Mouse (Mus musculus): ENCODE data around the gene Arhgef6. TPM values are rescaled to one million over a fixed set of nuclear protein-coding genes. Genes with fewer than 3 reads are reported as not detected.

Gene Arhgef6
- polyA plus RNA-seq, 1 experiment from 2014 or later = 7.1 TPM

GRCm38 (mm10) chrX:57339220-57339619 is 691 bp upstream of the Arhgef6 start:
- no peak overlapping the region for H3K9ac ChIP-seq (ENCODE audit: low read length)
- no peak overlapping the region for H3K4me2 ChIP-seq (ENCODE audit: low read length)
- no peaks in the 10 kb centered on the region for H3K9me3 ChIP-seq (replicated peaks; ENCODE audit: control insufficient read depth, low read length)
- ATAC-seq (no peak), DNase-seq (ENCODE audit: low spot score) (no peak)
- H3K4me1 ChIP-seq (ENCODE audit: control insufficient read depth, insufficient read depth, low read length) = no peaks in the 10 kb centered on the region
- WGBS = 77% methylated on average over 4 of the region's 4 CpGs
- no peaks in the 10 kb centered on the region for H3K27me3 ChIP-seq (replicated peaks; ENCODE audit: control insufficient read depth, insufficient read depth, low read length)
- no peaks in the 10 kb centered on the region for H3K36me3 ChIP-seq (ENCODE audit: control insufficient read depth, insufficient read depth, low read length)
- no peak overlapping the region for H3K4me3 ChIP-seq (ENCODE audit: low read depth, low read length)
- no peak overlapping the region for H3K27ac ChIP-seq (ENCODE audit: low read depth, low read length)

DNA sequence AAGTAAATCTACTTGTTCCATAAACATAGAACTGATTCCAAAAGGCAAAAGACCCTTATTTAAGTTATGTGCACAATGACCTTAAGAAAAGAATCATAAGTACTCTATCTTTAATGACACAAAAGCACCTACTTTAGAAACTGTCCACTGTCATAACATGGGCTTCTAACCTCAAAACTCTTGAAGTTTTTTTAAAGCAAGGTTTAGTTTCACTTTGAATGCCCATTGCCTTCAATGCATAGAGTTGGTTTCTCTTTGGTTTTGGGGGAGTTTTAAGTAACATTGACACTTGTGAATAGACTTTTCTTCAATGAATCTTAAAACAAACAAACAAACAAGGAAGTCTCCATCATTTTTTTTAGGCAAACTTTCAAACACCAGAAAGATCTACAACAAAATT is 947 bp downstream of the Arhgef6 start:
- H3K27ac ChIP-seq (ENCODE audit: low read depth, low read length) = no peak overlapping the region
- ATAC-seq = no peak

GRCm38 (mm10) chrX:57336958-57337357 is 1.6 kb downstream of the Arhgef6 start:
- Histone ChIP-seq H3K27me3 (replicated peaks; ENCODE audit: control insufficient read depth, insufficient read depth, low read length) (no peaks in the 10 kb centered on the region), H3K9me3 (replicated peaks; ENCODE audit: control insufficient read depth, low read length) (no peaks in the 10 kb centered on the region), H3K4me2 (ENCODE audit: low read length) (no peak overlapping the region), H3K9ac (ENCODE audit: low read length) (no peak overlapping the region), H3K4me1 (ENCODE audit: control insufficient read depth, insufficient read depth, low read length) (no peaks in the 10 kb centered on the region), H3K36me3 (ENCODE audit: control insufficient read depth, insufficient read depth, low read length) (no peaks in the 10 kb centered on the region), H3K27ac (ENCODE audit: low read depth, low read length) (no peak overlapping the region), H3K4me3 (ENCODE audit: low read depth, low read length) (no peak overlapping the region)
- WGBS = 90% methylated on average over 9 of the region's 9 CpGs
- no peak for ATAC-seq
- no peak for DNase-seq (ENCODE audit: low spot score)

More for the DNA sequence above, 947 bp downstream of the Arhgef6 start:
- Histone ChIP-seq H3K36me3 (ENCODE audit: control insufficient read depth, insufficient read depth, low read length) (no peaks in the 10 kb centered on the region), H3K4me2 (ENCODE audit: low read length) (no peak overlapping the region), H3K4me1 (ENCODE audit: control insufficient read depth, insufficient read depth, low read length) (no peaks in the 10 kb centered on the region), H3K4me3 (ENCODE audit: low read depth, low read length) (no peak overlapping the region), H3K9ac (ENCODE audit: low read length) (no peak overlapping the region), H3K9me3 (replicated peaks; ENCODE audit: control insufficient read depth, low read length) (no peaks in the 10 kb centered on the region), H3K27me3 (replicated peaks; ENCODE audit: control insufficient read depth, insufficient read depth, low read length) (no peaks in the 10 kb centered on the region)
- no peak for DNase-seq (ENCODE audit: low spot score)

GRCm38 (mm10) chrX:57335313-57335712 is 3.2 kb downstream of the Arhgef6 start:
- WGBS = 85% methylated on average over 6 of the region's 6 CpGs

DNA sequence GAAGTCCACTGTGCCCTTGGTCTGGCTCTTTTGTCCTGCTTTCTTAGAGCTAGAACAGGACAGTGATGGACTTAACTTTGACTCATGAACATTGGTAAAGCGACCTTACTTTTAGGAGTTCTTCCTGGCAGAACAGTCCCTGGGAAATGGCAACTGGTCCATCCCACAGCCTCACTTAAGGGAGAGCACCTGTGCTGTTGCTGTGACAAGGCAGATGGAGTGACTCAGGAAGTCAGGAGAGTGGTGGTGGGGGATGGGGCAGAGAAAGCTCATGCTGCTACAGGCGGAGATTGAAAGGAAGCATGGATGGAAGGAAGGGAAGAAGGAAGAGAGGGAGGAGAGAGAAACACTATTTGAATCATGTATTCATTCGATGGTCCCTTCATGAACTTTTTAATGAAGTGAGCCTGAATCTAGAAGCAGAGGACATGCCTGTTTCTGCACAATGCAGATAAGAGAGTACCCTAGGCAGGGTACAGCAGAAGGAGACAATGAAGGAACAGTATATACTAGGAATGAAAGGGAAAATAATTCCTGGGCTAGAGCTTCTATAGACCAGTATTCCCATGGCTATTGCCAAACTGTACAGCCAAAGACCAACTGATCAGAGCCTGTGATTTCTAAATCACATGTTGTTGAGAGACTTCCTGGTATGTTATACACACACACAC is 10.7 kb downstream of the Arhgef6 start:
- Histone ChIP-seq H3K27me3 (replicated peaks; ENCODE audit: control insufficient read depth, insufficient read depth, low read length) (no peaks in the 10 kb centered on the region), H3K4me1 (ENCODE audit: control insufficient read depth, insufficient read depth, low read length) (no peaks in the 10 kb centered on the region), H3K4me3 (ENCODE audit: low read depth, low read length) (no peak overlapping the region), H3K9me3 (replicated peaks; ENCODE audit: control insufficient read depth, low read length) (no peaks in the 10 kb centered on the region), H3K4me2 (ENCODE audit: low read length) (no peak overlapping the region), H3K27ac (ENCODE audit: low read depth, low read length) (no peak overlapping the region), H3K36me3 (ENCODE audit: control insufficient read depth, insufficient read depth, low read length) (no peaks in the 10 kb centered on the region), H3K9ac (ENCODE audit: low read length) (no peak overlapping the region)
- WGBS = 81% methylated on average over 3 of the region's 3 CpGs
- DNase-seq (ENCODE audit: low spot score) (no peak), ATAC-seq (no peak)

More at GRCm38 (mm10) chrX:57335313-57335712, 3.2 kb downstream of the Arhgef6 start:
- H3K4me2 ChIP-seq (ENCODE audit: low read length) = no peak overlapping the region
- no peak overlapping the region for H3K9ac ChIP-seq (ENCODE audit: low read length)
- no peaks in the 10 kb centered on the region for H3K4me1 ChIP-seq (ENCODE audit: control insufficient read depth, insufficient read depth, low read length)
- no peak for ATAC-seq
- H3K4me3 ChIP-seq (ENCODE audit: low read depth, low read length) = no peak overlapping the region
- no peaks in the 10 kb centered on the region for H3K36me3 ChIP-seq (ENCODE audit: control insufficient read depth, insufficient read depth, low read length)
- no peaks in the 10 kb centered on the region for H3K9me3 ChIP-seq (replicated peaks; ENCODE audit: control insufficient read depth, low read length)
- H3K27me3 ChIP-seq (replicated peaks; ENCODE audit: control insufficient read depth, insufficient read depth, low read length) = no peaks in the 10 kb centered on the region
- DNase-seq (ENCODE audit: low spot score) = no peak
- no peak overlapping the region for H3K27ac ChIP-seq (ENCODE audit: low read depth, low read length)

DNA sequence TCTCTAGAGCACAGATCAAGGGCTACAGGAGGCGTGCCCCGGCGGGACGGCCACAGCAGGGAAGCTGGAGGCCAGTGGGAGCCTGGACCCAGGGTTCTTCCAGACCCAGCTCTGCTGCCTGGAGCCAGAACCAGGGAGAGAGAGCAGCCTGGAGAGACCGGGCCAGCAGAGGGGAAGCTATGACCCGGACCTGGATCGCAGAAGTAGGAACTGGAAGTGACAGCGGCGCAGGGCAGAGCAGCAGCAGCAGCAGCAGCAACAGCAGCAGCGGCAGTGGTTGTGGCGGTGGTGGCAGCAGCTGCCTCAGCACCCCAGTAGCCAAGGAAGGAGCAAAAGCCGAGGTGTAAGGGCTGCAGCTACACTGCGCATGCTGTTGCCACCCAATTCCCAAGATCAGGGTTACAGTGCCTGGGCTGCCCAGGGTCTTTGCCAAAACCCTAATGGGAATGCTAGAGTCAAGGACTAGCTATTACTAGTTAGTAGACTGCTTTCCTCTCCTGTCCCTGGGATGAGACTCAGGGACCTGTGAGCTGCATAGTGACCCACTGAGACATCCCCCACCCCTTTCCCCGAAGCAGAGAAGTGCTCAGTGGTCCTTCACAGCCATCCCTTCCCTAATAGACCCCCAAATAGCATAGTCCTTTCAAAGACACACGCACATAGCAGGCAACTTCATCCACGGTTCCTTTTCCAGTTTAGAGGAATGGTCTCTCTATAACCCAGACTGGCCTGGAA is 11.9 kb downstream of the Arhgef6 start:
- Histone ChIP-seq H3K27me3 (replicated peaks; ENCODE audit: control insufficient read depth, insufficient read depth, low read length) (no peaks in the 10 kb centered on the region), H3K4me2 (ENCODE audit: low read length) (peak overlapping the region; percentile 70), H3K9me3 (replicated peaks; ENCODE audit: control insufficient read depth, low read length) (no peaks in the 10 kb centered on the region), H3K27ac (ENCODE audit: low read depth, low read length) (no peak overlapping the region), H3K4me1 (ENCODE audit: control insufficient read depth, insufficient read depth, low read length) (no peaks in the 10 kb centered on the region), H3K36me3 (ENCODE audit: control insufficient read depth, insufficient read depth, low read length) (no peaks in the 10 kb centered on the region), H3K9ac (ENCODE audit: low read length) (peak overlapping the region; percentile 53), H3K4me3 (ENCODE audit: low read depth, low read length) (peak overlapping the region; percentile 34)
- peak; percentile 27 for DNase-seq (ENCODE audit: low spot score)
- ATAC-seq = peak; percentile 70
- 45% methylated on average over 16 of the region's 16 CpGs for WGBS

GRCm38 (mm10) chrX:57325861-57326461 is 12.6 kb downstream of the Arhgef6 start:
- H3K27me3 ChIP-seq (replicated peaks; ENCODE audit: control insufficient read depth, insufficient read depth, low read length) = no peaks in the 10 kb centered on the region
- peak overlapping the region; percentile 70 for H3K4me2 ChIP-seq (ENCODE audit: low read length)
- peak; percentile 27 for DNase-seq (ENCODE audit: low spot score)
- no peaks in the 10 kb centered on the region for H3K4me1 ChIP-seq (ENCODE audit: control insufficient read depth, insufficient read depth, low read length)
- ATAC-seq = peak; percentile 84
- WGBS = 20% methylated on average over 22 of the region's 29 CpGs
- H3K4me3 ChIP-seq (ENCODE audit: low read depth, low read length) = peak overlapping the region; percentile 34
- no peaks in the 10 kb centered on the region for H3K36me3 ChIP-seq (ENCODE audit: control insufficient read depth, insufficient read depth, low read length)
- H3K27ac ChIP-seq (ENCODE audit: low read depth, low read length) = no peak overlapping the region
- H3K9me3 ChIP-seq (replicated peaks; ENCODE audit: control insufficient read depth, low read length) = no peaks in the 10 kb centered on the region
- H3K9ac ChIP-seq (ENCODE audit: low read length) = peak overlapping the region; percentile 53

GRCm38 (mm10) chrX:57324891-57325290 is 13.6 kb downstream of the Arhgef6 start:
- H3K4me3 ChIP-seq (ENCODE audit: low read depth, low read length) = no peak overlapping the region
- no peak for DNase-seq (ENCODE audit: low spot score)
- no peaks in the 10 kb centered on the region for H3K4me1 ChIP-seq (ENCODE audit: control insufficient read depth, insufficient read depth, low read length)
- WGBS = 76% methylated on average over 6 of the region's 6 CpGs
- no peaks in the 10 kb centered on the region for H3K36me3 ChIP-seq (ENCODE audit: control insufficient read depth, insufficient read depth, low read length)
- no peak overlapping the region for H3K9ac ChIP-seq (ENCODE audit: low read length)
- H3K4me2 ChIP-seq (ENCODE audit: low read length) = no peak overlapping the region
- H3K27me3 ChIP-seq (replicated peaks; ENCODE audit: control insufficient read depth, insufficient read depth, low read length) = no peaks in the 10 kb centered on the region
- no peaks in the 10 kb centered on the region for H3K9me3 ChIP-seq (replicated peaks; ENCODE audit: control insufficient read depth, low read length)
- no peak for ATAC-seq
- H3K27ac ChIP-seq (ENCODE audit: low read depth, low read length) = no peak overlapping the region

DNA sequence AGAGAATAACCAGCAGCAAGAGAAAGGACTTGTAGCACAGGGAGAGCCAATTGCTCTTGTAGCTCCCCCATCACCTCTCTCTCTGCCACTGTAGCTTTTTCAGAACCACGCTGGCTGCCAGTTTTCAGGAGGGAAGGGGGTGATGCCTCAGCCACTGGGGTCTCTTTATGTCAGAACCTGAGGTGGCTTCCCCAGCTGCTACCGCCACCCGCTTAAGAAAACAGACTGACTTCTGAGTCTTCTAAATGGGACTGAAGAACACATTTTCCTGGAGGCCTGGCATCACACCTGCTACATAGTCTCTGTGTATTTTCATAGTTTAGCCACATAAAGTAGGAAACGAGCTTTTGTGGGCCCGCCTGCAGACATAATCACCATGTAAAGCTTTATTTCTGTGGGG is 26.5 kb downstream of the Arhgef6 start:
- Histone ChIP-seq H3K36me3 (ENCODE audit: control insufficient read depth, insufficient read depth, low read length) (no peaks in the 10 kb centered on the region), H3K27me3 (replicated peaks; ENCODE audit: control insufficient read depth, insufficient read depth, low read length) (no peaks in the 10 kb centered on the region), H3K27ac (ENCODE audit: low read depth, low read length) (no peak overlapping the region), H3K9me3 (replicated peaks; ENCODE audit: control insufficient read depth, low read length) (no peaks in the 10 kb centered on the region), H3K4me1 (ENCODE audit: control insufficient read depth, insufficient read depth, low read length) (no peaks in the 10 kb centered on the region), H3K4me3 (ENCODE audit: low read depth, low read length) (no peak overlapping the region), H3K9ac (ENCODE audit: low read length) (no peak overlapping the region), H3K4me2 (ENCODE audit: low read length) (no peak overlapping the region)
- no peak for ATAC-seq
- 90% methylated on average over 5 of the region's 5 CpGs for WGBS
- no peak for DNase-seq (ENCODE audit: low spot score)

Data from forebrain, embryonic 14.5 days (tissue).